Mouse (Mus musculus): ENCODE measurements around the gene Ift122. TPM values are rescaled to one million over a fixed set of nuclear protein-coding genes. Genes with fewer than 3 reads are reported as not detected.

Gene Ift122
- polyA plus RNA-seq, 1 experiment from 2014 or later = 36.8 TPM

- Histone ChIP-seq H3K4me2 (ENCODE audit: low read length) (no peak overlapping the region), H3K4me3 (ENCODE audit: low read depth, low read length) (no peak overlapping the region), H3K27me3 (ENCODE audit: control insufficient read depth, insufficient read depth, low read depth, low read length) (no peaks in the 10 kb centered on the region), H3K9ac (ENCODE audit: low read depth, low read length) (no peak overlapping the region), H3K36me3 (ENCODE audit: control insufficient read depth, insufficient read depth, low read length) (peaks cover 7% of the 10 kb centered on the region; the same call in 1 of the 2 replicates), H3K4me1 (ENCODE audit: control insufficient read depth, insufficient read depth, low read length) (peaks cover 7% of the 10 kb centered on the region; the same call in 1 of the 2 replicates), H3K9me3 (replicated peaks; ENCODE audit: control insufficient read depth, low read length, poor library complexity, severe bottlenecking) (no peaks in the 10 kb centered on the region), H3K27ac (ENCODE audit: low read length) (no peak overlapping the region)
- 45% methylated on average over 1 of the region's 1 CpGs for WGBS
- ATAC-seq = no peak
Observed at GRCm38 (mm10) chr6:115896346-115896745, 43.1 kb downstream of the Ift122 start.

DNA sequence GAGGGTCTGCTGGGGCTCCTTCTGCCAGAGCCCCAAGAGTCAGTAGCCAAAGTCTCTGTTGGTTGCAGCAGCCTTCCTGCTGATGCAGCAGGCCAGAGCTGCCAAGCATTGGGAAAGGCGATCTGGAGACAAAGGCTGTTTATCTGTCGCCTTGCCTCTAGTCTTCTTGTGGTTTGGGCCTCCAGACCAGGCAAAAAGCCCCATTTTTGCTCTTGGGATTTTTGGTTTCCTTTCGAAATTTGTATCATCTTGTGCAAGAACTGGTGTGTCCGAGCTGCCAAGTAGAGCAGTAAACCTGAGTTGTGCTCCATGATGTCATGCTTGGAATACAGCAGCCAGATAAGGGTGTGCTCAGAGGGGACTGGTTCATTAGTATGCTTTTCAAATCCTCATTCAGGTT lies 43.8 kb downstream of the Ift122 start:
- WGBS = 81% methylated on average over 4 of the region's 4 CpGs
- no peak overlapping the region for H3K4me3 ChIP-seq (ENCODE audit: low read depth, low read length)
- H3K4me1 ChIP-seq (ENCODE audit: control insufficient read depth, insufficient read depth, low read length) = no peaks in the 10 kb centered on the region; the same call in 1 of the 2 replicates
- no peak for ATAC-seq
- no peaks in the 10 kb centered on the region for H3K9me3 ChIP-seq (replicated peaks; ENCODE audit: control insufficient read depth, low read length, poor library complexity, severe bottlenecking)
- H3K27me3 ChIP-seq (ENCODE audit: control insufficient read depth, insufficient read depth, low read depth, low read length) = no peaks in the 10 kb centered on the region
- H3K27ac ChIP-seq (ENCODE audit: low read length) = no peak overlapping the region
- H3K9ac ChIP-seq (ENCODE audit: low read depth, low read length) = no peak overlapping the region
- H3K4me2 ChIP-seq (ENCODE audit: low read length) = no peak overlapping the region
- H3K36me3 ChIP-seq (ENCODE audit: control insufficient read depth, insufficient read depth, low read length) = peaks cover 7% of the 10 kb centered on the region; the same call in 1 of the 2 replicates

GRCm38 (mm10) chr6:115897926-115898520 lies 44.8 kb downstream of the Ift122 start:
- H3K36me3 ChIP-seq (ENCODE audit: control insufficient read depth, insufficient read depth, low read length) = peaks cover 7% of the 10 kb centered on the region; the same call in 1 of the 2 replicates
- no peak overlapping the region for H3K4me3 ChIP-seq (ENCODE audit: low read depth, low read length)
- H3K4me2 ChIP-seq (ENCODE audit: low read length) = no peak overlapping the region
- no peak overlapping the region for H3K27ac ChIP-seq (ENCODE audit: low read length)
- H3K9ac ChIP-seq (ENCODE audit: low read depth, low read length) = no peak overlapping the region
- H3K9me3 ChIP-seq (replicated peaks; ENCODE audit: control insufficient read depth, low read length, poor library complexity, severe bottlenecking) = no peaks in the 10 kb centered on the region
- no peaks in the 10 kb centered on the region for H3K4me1 ChIP-seq (ENCODE audit: control insufficient read depth, insufficient read depth, low read length)
- WGBS = 90% methylated on average over 7 of the region's 7 CpGs
- H3K27me3 ChIP-seq (ENCODE audit: control insufficient read depth, insufficient read depth, low read depth, low read length) = no peaks in the 10 kb centered on the region
- no peak for ATAC-seq

DNA sequence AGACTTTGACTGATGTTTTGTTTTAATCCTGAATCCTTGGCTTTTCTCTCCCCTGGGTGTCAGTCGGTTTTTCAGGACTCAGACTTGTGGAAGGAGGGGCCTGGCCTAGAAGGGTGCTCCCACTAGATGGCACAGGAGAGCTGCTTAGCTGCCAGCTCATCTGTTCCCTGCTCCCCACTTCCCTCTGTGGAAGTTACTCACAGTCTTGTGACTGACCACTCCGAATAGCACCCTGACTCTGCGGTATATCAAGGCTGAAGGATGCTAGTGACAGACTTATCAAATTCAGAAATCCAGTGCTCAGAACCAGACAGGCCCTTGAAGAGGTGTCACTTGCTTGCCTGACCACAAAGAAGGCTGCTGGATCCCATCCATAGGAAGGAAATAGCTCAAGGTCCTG lies 47.8 kb downstream of the Ift122 start:
- H3K4me1 ChIP-seq (ENCODE audit: control insufficient read depth, insufficient read depth, low read length) = no peaks in the 10 kb centered on the region
- ATAC-seq = peak; percentile 77
- no peak overlapping the region for H3K9ac ChIP-seq (ENCODE audit: low read depth, low read length)
- H3K9me3 ChIP-seq (replicated peaks; ENCODE audit: control insufficient read depth, low read length, poor library complexity, severe bottlenecking) = no peaks in the 10 kb centered on the region
- H3K36me3 ChIP-seq (ENCODE audit: control insufficient read depth, insufficient read depth, low read length) = no peaks in the 10 kb centered on the region; the same call in 1 of the 2 replicates
- no peaks in the 10 kb centered on the region for H3K27me3 ChIP-seq (ENCODE audit: control insufficient read depth, insufficient read depth, low read depth, low read length)
- WGBS = 25% methylated on average over 3 of the region's 3 CpGs
- no peak overlapping the region for H3K4me2 ChIP-seq (ENCODE audit: low read length)
- H3K4me3 ChIP-seq (ENCODE audit: low read depth, low read length) = no peak overlapping the region
- no peak overlapping the region for H3K27ac ChIP-seq (ENCODE audit: low read length)

DNA sequence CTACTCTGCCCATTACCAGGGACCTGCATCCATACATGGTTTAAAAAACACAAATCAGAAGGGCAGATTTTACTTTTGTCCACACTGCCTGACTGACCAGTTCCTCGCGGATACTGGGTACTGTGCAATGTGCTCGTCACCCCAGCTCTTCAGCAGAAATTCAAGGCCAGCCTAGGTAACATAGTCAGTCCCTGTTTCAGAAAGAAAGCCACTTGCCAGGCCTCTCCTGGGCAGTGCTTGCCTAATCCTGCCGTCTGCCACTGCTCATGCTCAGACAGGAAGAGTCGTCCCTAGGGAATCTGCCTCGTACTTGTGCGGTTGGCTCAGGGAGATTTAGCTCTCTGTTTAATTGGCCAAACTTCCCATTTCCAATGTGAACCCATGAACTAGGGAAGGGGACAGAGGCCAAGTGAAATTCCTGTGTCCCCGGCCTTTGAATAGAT lies 48.2 kb downstream of the Ift122 start:
- no peaks in the 10 kb centered on the region for H3K27me3 ChIP-seq (ENCODE audit: control insufficient read depth, insufficient read depth, low read depth, low read length)
- H3K4me2 ChIP-seq (ENCODE audit: low read length) = no peak overlapping the region
- no peak overlapping the region for H3K4me3 ChIP-seq (ENCODE audit: low read depth, low read length)
- no peak overlapping the region for H3K9ac ChIP-seq (ENCODE audit: low read depth, low read length)
- no peaks in the 10 kb centered on the region for H3K9me3 ChIP-seq (replicated peaks; ENCODE audit: control insufficient read depth, low read length, poor library complexity, severe bottlenecking)
- H3K36me3 ChIP-seq (ENCODE audit: control insufficient read depth, insufficient read depth, low read length) = peaks cover 2% of the 10 kb centered on the region
- H3K27ac ChIP-seq (ENCODE audit: low read length) = no peak overlapping the region
- WGBS = 69% methylated on average over 8 of the region's 8 CpGs
- H3K4me1 ChIP-seq (ENCODE audit: control insufficient read depth, insufficient read depth, low read length) = no peaks in the 10 kb centered on the region
- ATAC-seq = no peak

DNA sequence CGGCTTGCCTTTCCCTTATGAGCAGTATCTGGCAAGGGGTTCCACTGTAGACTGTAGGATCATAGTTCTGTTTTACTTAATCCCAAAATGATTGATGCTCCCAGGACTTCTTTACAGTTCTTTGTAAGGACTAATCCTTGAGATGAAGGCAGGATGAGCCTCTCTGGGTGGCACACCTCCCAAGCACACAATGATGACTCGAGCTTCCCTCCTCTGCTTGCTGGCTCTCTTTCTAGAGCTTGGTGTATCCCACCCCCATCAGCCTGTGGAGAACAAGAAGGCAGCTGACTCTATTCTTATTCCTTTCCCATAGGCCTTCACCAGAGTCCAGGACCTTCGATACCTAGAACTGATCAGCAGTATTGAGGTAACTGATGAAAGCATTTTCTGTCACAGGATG lies 49.3 kb downstream of the Ift122 start:
- Histone ChIP-seq H3K9me3 (replicated peaks; ENCODE audit: control insufficient read depth, low read length, poor library complexity, severe bottlenecking) (no peaks in the 10 kb centered on the region), H3K4me3 (ENCODE audit: low read depth, low read length) (no peak overlapping the region), H3K4me1 (ENCODE audit: control insufficient read depth, insufficient read depth, low read length) (no peaks in the 10 kb centered on the region), H3K27me3 (ENCODE audit: control insufficient read depth, insufficient read depth, low read depth, low read length) (no peaks in the 10 kb centered on the region), H3K4me2 (ENCODE audit: low read length) (no peak overlapping the region), H3K9ac (ENCODE audit: low read depth, low read length) (no peak overlapping the region), H3K36me3 (ENCODE audit: control insufficient read depth, insufficient read depth, low read length) (peaks cover 3% of the 10 kb centered on the region), H3K27ac (ENCODE audit: low read length) (no peak overlapping the region)
- WGBS = 72% methylated on average over 3 of the region's 3 CpGs
- ATAC-seq = no peak

- ATAC-seq = no peak
- H3K27me3 ChIP-seq (ENCODE audit: control insufficient read depth, insufficient read depth, low read depth, low read length) = no peaks in the 10 kb centered on the region
- no peaks in the 10 kb centered on the region for H3K4me1 ChIP-seq (ENCODE audit: control insufficient read depth, insufficient read depth, low read length)
- H3K4me3 ChIP-seq (ENCODE audit: low read depth, low read length) = no peak overlapping the region
- peaks cover 3% of the 10 kb centered on the region for H3K36me3 ChIP-seq (ENCODE audit: control insufficient read depth, insufficient read depth, low read length)
- H3K4me2 ChIP-seq (ENCODE audit: low read length) = no peak overlapping the region
- 92% methylated on average over 6 of the region's 6 CpGs for WGBS
- no peak overlapping the region for H3K9ac ChIP-seq (ENCODE audit: low read depth, low read length)
- H3K27ac ChIP-seq (ENCODE audit: low read length) = no peak overlapping the region
- no peaks in the 10 kb centered on the region for H3K9me3 ChIP-seq (replicated peaks; ENCODE audit: control insufficient read depth, low read length, poor library complexity, severe bottlenecking)
Observed at GRCm38 (mm10) chr6:115905568-115905967, 52.3 kb downstream of the Ift122 start.

GRCm38 (mm10) chr6:115906455-115906854 lies 53.2 kb downstream of the Ift122 start:
- Histone ChIP-seq H3K36me3 (ENCODE audit: control insufficient read depth, insufficient read depth, low read length) (peaks cover 7% of the 10 kb centered on the region), H3K4me2 (ENCODE audit: low read length) (no peak overlapping the region), H3K4me1 (ENCODE audit: control insufficient read depth, insufficient read depth, low read length) (no peaks in the 10 kb centered on the region), H3K9me3 (replicated peaks; ENCODE audit: control insufficient read depth, low read length, poor library complexity, severe bottlenecking) (no peaks in the 10 kb centered on the region), H3K4me3 (ENCODE audit: low read depth, low read length) (no peak overlapping the region), H3K9ac (ENCODE audit: low read depth, low read length) (no peak overlapping the region), H3K27ac (ENCODE audit: low read length) (no peak overlapping the region), H3K27me3 (ENCODE audit: control insufficient read depth, insufficient read depth, low read depth, low read length) (no peaks in the 10 kb centered on the region)
- no peak for ATAC-seq
- WGBS = 77% methylated on average over 1 of the region's 1 CpGs

- 74% methylated on average over 2 of the region's 2 CpGs for WGBS
- Histone ChIP-seq H3K27ac (ENCODE audit: low read length) (no peak overlapping the region), H3K27me3 (ENCODE audit: control insufficient read depth, insufficient read depth, low read depth, low read length) (no peaks in the 10 kb centered on the region), H3K4me2 (ENCODE audit: low read length) (no peak overlapping the region), H3K4me1 (ENCODE audit: control insufficient read depth, insufficient read depth, low read length) (no peaks in the 10 kb centered on the region), H3K9me3 (replicated peaks; ENCODE audit: control insufficient read depth, low read length, poor library complexity, severe bottlenecking) (no peaks in the 10 kb centered on the region), H3K36me3 (ENCODE audit: control insufficient read depth, insufficient read depth, low read length) (peaks cover 7% of the 10 kb centered on the region), H3K9ac (ENCODE audit: low read depth, low read length) (no peak overlapping the region), H3K4me3 (ENCODE audit: low read depth, low read length) (no peak overlapping the region)
- ATAC-seq = no peak
Observed at GRCm38 (mm10) chr6:115906871-115907270, 53.6 kb downstream of the Ift122 start.
